Mouse (Mus musculus) myocyte (in vitro differentiated cells): ENCODE results near the gene Asna1.
A peak's percentile ranks its signal among the peaks of the same experiment; 100 is the strongest.

Experiments
- CEBPB ChIP-seq: IDR thresholded peaks from 2 replicates; pipeline ENCODE4 v1.6.1; 2011; ENCODE audit warnings: mild to moderate bottlenecking, moderate library complexity; ENCODE audit not compliant: poor library complexity, insufficient read depth, severe bottlenecking
- E2F4 ChIP-seq: IDR thresholded peaks from one replicate; pipeline ENCODE4 v1.6.1; 2011; ENCODE audit warnings: mild to moderate bottlenecking, control low read depth, moderate library complexity; ENCODE audit not compliant: insufficient read depth
- MAX ChIP-seq: IDR thresholded peaks from one replicate; pipeline ENCODE4 v1.6.1; 2011; ENCODE audit warnings: low read depth, mild to moderate bottlenecking, control low read depth
- MYOD1 ChIP-seq, 3 experiments: IDR thresholded peaks; one replicate each; pipeline ENCODE4 v1.6.1; 2011; ENCODE audit warnings: control low read depth in 2 of 3, low read depth in 2 of 3, mild to moderate bottlenecking in 2 of 3, moderate library complexity in 1 of 3; ENCODE audit not compliant: insufficient read length in 2 of 3, control insufficient read depth in 1 of 3
- MYOG ChIP-seq, 3 experiments: IDR thresholded peaks; one replicate each; pipeline ENCODE4 v1.6.1; 2011; ENCODE audit warnings: control low read depth in 2 of 3, low read depth in 2 of 3, mild to moderate bottlenecking in 2 of 3; ENCODE audit not compliant: insufficient read length in 2 of 3, control insufficient read depth in 1 of 3, insufficient read depth in 1 of 3
- POLR2A ChIP-seq: IDR thresholded peaks from one replicate; pipeline ENCODE4 v1.6.1; 2011; ENCODE audit warnings: low read depth, mild to moderate bottlenecking, control low read depth, moderate library complexity; ENCODE audit not compliant: insufficient read length
- POLR2AphosphoS2 ChIP-seq: IDR thresholded peaks from one replicate; pipeline ENCODE4 v1.6.1; 2011; ENCODE audit warnings: low read depth, control low read depth; ENCODE audit not compliant: insufficient read length
- REST ChIP-seq: IDR thresholded peaks from one replicate; pipeline ENCODE4 v1.6.1; 2011; ENCODE audit warnings: mild to moderate bottlenecking, control low read depth, moderate library complexity; ENCODE audit not compliant: insufficient read depth, insufficient read length
- SRF ChIP-seq: IDR thresholded peaks from one replicate; pipeline ENCODE4 v1.6.1; 2011; ENCODE audit warnings: low read depth; ENCODE audit not compliant: control insufficient read depth, insufficient read length
- TCF12 ChIP-seq: IDR thresholded peaks from one replicate; pipeline ENCODE4 v1.6.1; 2011; ENCODE audit warnings: mild to moderate bottlenecking, control low read depth; ENCODE audit not compliant: poor library complexity, insufficient read depth, severe bottlenecking
- TCF3 ChIP-seq: IDR thresholded peaks from one replicate; pipeline ENCODE4 v1.6.1; 2011; ENCODE audit warnings: low read depth, control low read depth; ENCODE audit not compliant: insufficient read length
- USF1 ChIP-seq: IDR thresholded peaks from one replicate; pipeline ENCODE4 v1.6.1; 2011; ENCODE audit warnings: low read depth, mild to moderate bottlenecking, control low read depth, moderate library complexity

DNA sequence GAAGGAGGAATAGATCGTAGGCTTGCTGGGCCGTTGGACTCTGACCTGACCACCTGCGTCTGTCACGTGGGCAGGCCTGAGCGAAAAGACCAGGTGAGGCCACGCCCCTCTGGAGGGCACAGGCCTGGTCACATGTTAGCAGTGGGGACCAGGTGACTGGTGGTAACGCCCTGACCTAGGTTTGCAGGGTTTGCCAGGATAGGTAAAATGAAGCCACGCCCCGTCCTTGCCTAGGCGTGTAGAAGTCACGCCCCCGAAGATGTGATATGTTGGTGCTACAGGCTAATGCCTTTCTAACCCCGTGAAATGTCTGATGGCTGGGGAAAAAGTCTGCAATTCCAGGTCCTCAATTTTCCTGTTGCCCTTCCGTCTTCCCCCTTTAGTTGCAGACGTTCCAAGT, 34.2 kb downstream of the Asna1 start:
- TF ChIP-seq TCF3 (no peak), POLR2A (no peak), POLR2AphosphoS2 (no peak), USF1 (peak; percentile 57), TCF12 (no peak), MAX (no peak), CEBPB (no peak), MYOG (IDR thresholded peaks at IDR 0.05; ENCODE audit: control insufficient read depth in 1 of 3, insufficient read depth in 1 of 3, insufficient read length in 2 of 3, low read depth in 2 of 3) (no peak), SRF (no peak), E2F4 (no peak), MYOD1 (IDR thresholded peaks at IDR 0.05; ENCODE audit: control insufficient read depth in 1 of 3, insufficient read length in 2 of 3, low read depth in 2 of 3) (peak in 1 of 3 experiments; percentile 28), REST (no peak)
